Mouse (Mus musculus) right cerebral cortex, postnatal 25 days (tissue): ENCODE data around the gene P2rx1.

Source experiments
- DNase-seq: peaks from one replicate; pipeline ENCODE4 v3.0.0; 2022

P2rx1 gene

GRCm38 (mm10) chr11:73023827-73024226, 24.9 kb downstream of the P2rx1 start:
- DNase-seq = no peak

DNA sequence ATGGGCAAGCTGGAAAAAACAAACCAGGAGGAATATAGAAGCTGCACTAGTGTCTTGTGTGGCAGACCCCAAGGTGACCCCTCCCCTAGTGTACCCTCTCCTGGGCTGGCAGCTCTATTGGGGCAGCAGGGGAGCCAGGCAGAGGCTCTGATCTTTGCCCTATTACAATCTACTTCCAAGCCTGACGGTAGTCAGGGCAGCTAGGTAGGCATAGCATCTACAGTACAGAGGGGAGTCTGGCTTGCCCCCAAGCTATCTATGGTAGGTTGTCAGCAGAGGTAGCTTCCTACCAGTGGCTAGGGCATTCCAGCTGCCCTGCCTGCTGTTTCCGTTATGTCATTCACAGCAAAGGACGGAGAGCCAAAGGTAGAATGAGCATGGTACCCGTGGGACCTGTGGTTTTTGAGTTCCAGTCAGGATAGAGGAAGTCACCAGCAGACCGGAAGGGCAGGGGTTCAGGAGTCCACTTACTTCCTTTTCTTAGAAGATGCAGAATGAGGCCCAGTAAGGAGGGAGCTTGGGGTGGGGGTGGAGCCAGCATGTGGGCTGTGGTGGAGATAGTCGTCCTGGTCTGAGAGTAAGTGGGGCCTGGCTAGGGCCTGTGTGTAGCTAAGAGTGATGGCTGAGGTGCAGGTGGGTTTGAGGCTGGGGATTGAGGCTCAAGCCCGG, 25.5 kb downstream of the P2rx1 start:
- no peak for DNase-seq

DNA sequence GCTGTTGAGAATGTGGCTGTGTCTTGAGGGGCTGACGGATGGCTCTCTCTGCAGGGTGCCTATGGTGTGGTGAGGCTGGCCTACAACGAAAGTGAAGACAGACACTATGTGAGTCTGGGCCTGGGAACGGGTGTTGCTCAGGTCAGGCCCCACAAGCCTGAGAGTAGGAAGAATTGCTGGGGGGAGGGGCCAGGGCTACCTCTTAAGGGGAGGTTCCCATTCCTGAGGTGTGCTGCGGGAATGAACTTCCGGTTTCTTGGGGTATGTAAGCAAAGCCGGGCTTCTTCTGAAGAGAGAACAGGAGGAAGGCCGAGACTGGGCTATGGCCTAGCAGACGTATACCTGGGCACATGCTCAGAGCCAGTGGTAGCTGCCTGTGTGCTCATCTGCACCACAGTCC, 28.1 kb downstream of the P2rx1 start:
- DNase-seq = no peak

- peak; percentile 88 for DNase-seq
Measured at GRCm38 (mm10) chr11:73030821-73031498, 32.1 kb downstream of the P2rx1 start.

DNA sequence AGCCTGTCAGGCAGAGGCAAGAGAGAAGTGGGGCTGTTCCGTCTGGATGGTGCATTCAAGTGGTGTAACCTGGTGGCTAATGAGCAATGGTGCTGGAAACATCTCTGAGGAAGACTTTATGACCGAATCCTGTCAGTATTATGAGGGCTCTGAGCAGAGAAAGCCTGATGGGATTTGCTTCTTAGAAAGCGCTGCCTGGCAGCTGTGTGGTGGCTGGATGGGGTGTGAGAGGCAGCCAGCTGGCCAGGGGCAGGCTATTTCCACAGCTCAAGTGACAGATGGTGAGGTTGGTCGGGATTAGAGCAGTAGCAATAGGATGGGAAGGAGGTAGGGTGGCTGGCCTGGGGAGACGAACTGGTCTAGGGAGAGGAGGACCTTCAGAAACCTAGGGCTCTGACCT, 32.6 kb downstream of the P2rx1 start:
- DNase-seq = no peak

DNA sequence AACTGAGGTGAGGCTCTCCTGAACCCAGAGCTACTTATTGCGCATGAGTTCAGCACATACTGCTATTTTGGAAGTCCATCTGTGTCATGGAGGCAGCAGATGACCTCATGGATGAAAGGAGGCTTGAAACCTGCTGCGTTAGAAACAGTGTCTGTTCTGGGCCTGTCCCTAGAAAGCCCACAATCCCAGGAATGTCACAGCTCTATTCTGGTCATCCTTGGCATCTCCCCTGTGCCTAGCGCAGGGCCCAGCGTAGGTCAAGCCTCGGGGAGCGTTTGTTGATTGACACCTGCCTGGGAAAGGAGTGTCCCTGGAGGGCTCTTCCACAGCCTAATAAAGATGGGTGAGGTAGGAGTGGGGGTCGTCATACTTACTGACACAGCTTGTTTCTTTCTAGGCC, 37.2 kb downstream of the P2rx1 start:
- DNase-seq = no peak

- no peak for DNase-seq
Measured at GRCm38 (mm10) chr11:73036889-73037288, 38.0 kb downstream of the P2rx1 start.

DNA sequence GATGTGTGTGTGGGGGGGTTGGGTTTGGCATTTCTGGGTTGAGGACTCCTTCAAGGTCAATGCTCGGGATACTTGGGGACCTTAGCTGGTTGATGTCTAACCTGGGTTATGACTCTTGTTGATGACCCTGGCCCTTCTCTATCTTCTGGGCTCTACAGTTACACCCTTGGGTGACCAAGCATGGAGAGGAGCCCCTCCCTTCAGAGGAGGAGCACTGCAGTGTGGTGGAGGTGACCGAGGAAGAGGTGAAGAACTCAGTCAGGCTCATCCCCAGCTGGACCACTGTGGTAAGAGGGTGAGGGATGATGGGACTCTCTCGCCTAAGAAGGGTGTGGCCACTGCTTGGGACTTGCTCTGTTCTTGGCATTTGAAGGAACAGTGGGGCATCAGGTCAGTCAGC, 38.8 kb downstream of the P2rx1 start:
- no peak for DNase-seq

GRCm38 (mm10) chr11:73039102-73039799, 40.3 kb downstream of the P2rx1 start:
- no peak for DNase-seq

- DNase-seq = no peak
Measured at GRCm38 (mm10) chr11:73044229-73044755, 45.4 kb downstream of the P2rx1 start.

GRCm38 (mm10) chr11:73044789-73045188, 45.9 kb downstream of the P2rx1 start:
- DNase-seq = no peak

- peak; percentile 94 for DNase-seq
Measured at GRCm38 (mm10) chr11:73047542-73047996, 48.7 kb downstream of the P2rx1 start, which contains the start of gene Ncbp3. Gene Ncbp3, plus strand, starts transcription at chr11:73047783.

DNA sequence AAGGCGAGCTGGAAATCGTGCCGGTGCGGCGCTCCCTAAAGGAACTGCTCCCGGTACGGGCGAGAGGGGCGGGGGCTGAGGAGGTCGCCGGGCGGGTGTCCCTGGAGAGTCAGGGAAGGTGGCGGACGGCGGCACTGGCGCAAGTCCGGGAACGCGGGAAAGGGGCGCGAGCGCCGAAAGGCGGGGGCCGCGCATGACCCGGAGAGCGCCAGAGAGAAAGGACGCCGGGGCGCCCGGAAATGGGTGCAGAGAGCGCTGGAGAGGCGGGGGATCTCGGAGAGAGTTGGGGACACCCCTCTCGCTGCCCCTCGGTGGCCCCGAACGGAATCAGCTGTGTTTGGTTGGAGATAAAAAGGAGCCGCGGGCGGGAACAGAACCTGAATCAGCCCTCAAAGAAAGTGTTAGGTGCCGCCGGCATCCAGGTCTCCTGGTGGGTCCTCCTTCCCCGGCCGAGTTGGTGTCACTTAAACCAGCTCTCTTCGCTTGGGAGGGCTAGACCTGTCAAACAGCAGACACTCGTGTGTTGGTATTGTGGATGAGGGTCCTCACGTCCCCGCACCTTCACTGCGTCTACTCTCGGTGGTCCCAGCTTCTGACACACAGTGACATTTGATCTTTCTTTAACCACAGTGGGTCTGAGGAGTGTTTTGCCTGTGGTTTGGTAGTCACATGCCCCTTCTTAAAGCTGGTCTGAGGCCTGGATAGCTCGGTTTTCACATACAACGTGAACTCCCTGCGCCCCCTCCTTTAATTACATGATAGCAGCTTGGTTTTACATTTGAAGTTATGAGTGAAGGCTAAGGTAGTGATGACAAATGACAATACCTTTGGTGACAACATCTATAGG, 49.4 kb downstream of the P2rx1 start:
- DNase-seq = no peak

GRCm38 (mm10) chr11:73049335-73049734, 50.4 kb downstream of the P2rx1 start:
- peak; percentile 65 for DNase-seq

GRCm38 (mm10) chr11:73052795-73053194, 53.9 kb downstream of the P2rx1 start:
- DNase-seq = no peak

- no peak for DNase-seq
Measured at GRCm38 (mm10) chr11:73057701-73058100, 58.8 kb downstream of the P2rx1 start.

GRCm38 (mm10) chr11:73059630-73060029, 60.7 kb downstream of the P2rx1 start:
- no peak for DNase-seq

- no peak for DNase-seq
Measured at GRCm38 (mm10) chr11:73061413-73061812, 62.5 kb downstream of the P2rx1 start.
